Mouse (Mus musculus) C2C12 (cell line): Measurements from ENCODE around the gene Nfia.

Experiments
- CEBPB ChIP-seq: IDR thresholded peaks from one replicate; pipeline ENCODE4 v1.6.1; 2011; ENCODE audit warnings: low read depth, mild to moderate bottlenecking, control low read depth, moderate library complexity
- CTCF ChIP-seq: IDR thresholded peaks from one replicate; pipeline ENCODE4 v1.5.1; 2011; ENCODE audit not compliant: control insufficient read depth, insufficient read depth, insufficient read length
- FOSL1 ChIP-seq: IDR thresholded peaks from one replicate; pipeline ENCODE4 v1.8.0; 2011; ENCODE audit warnings: mild to moderate bottlenecking, low read length; ENCODE audit not compliant: poor library complexity, insufficient read depth, severe bottlenecking
- MAX ChIP-seq: IDR thresholded peaks from one replicate; pipeline ENCODE4 v1.6.1; 2011; ENCODE audit warnings: mild to moderate bottlenecking, control low read depth
- MYOD1 ChIP-seq: IDR thresholded peaks from one replicate; pipeline ENCODE4 v1.6.1; 2011; ENCODE audit warnings: low read depth; ENCODE audit not compliant: control insufficient read depth, insufficient read length
- MYOG ChIP-seq: IDR thresholded peaks from one replicate; pipeline ENCODE4 v1.6.1; 2011; ENCODE audit not compliant: control insufficient read depth, insufficient read length; ENCODE audit errors: extremely low read depth
- USF1 ChIP-seq: IDR thresholded peaks from one replicate; pipeline ENCODE4 v1.6.1; 2011; ENCODE audit warnings: low read depth, mild to moderate bottlenecking, control low read depth, moderate library complexity

- TF ChIP-seq CTCF: no peak
- TF ChIP-seq USF1: no peak
- no peak for TF ChIP-seq MAX
- no peak for TF ChIP-seq MYOG
- no peak for TF ChIP-seq CEBPB
- TF ChIP-seq FOSL1: no peak
- no peak for TF ChIP-seq MYOD1
Observed at GRCm38 (mm10) chr4:97924855-97925254, 152.3 kb downstream of the Nfia start.
